Mouse (Mus musculus): Measurements from ENCODE around the gene Ptcd1. TPM values are rescaled to one million over a fixed set of nuclear protein-coding genes. Genes with fewer than 3 reads are reported as not detected.
"Not testable (repeated sequence)": the region's sequence is repeated elsewhere in the genome, so short reads cannot be mapped to it uniquely, and the experiment has no call there.

The Ptcd1 gene
- polyA plus RNA-seq, 1 experiment: 18.5 TPM

DNA sequence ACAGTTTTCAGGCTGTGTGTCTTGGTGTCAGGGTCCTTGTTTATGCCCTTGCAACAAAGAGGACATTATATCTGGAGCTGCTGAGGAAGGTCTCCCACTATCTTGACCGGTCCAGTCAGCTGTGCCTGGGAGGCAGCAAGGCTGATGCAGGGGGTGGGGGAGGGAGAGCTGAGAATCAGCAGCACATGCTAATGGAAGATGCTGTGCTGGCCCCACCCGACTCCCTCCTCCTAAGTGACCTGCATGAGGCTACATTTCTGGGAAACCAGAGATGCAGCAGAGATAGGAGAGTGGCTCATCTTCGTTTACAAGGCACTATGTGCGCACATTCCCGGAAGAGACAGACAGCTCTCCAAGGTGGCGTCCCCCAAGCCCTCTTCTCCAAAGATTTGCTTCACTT, 56.5 kb downstream of the Ptcd1 start:
- H3K27ac ChIP-seq (ENCODE audit: insufficient read depth, low read length): no peak overlapping the region
- H3K4me3 ChIP-seq (ENCODE audit: insufficient read depth, low read length): no peak overlapping the region
- TF ChIP-seq POLR2A (IDR thresholded peaks at IDR 0.05; ENCODE audit: extremely low read depth, insufficient read depth, low read length) (no peak), CTCF (IDR thresholded peaks at IDR 0.05; ENCODE audit: extremely low read depth, insufficient read depth, low read length) (no peak)

DNA sequence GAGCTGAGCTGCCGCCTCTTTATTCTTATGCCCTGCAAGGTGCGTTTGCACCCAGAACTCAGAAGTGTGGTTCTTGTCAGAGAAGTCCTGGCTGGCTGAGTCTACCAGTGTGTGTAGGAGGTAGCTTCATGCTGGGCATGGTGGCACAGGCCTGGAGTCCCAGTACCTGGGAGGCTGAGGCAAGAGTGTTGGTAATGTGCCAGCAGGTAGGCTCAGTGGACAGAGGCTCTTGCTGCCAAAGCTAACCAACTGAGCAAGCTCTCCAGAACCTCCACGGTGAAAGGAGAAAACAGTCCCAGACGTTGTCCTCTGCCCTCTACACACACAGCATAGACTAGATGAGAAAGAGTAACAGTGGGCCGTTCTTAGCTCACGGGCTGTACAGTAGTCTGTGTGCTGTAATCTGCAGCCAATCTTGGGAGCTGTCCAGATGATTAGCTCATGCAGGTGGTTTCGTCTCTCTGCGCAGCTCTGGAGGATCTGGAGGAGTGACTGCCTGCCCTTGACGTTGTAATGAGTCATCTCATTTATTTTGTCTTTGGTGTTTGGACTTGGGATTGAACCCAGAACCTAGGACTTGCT, 61.1 kb downstream of the Ptcd1 start:
- Histone ChIP-seq H3K4me3 (ENCODE audit: insufficient read depth, low read length) (no peak overlapping the region), H3K27ac (ENCODE audit: insufficient read depth, low read length) (0 out of 2 replicates have a peak overlapping the region, but pooled peaks have one; percentile 32), H3K4me1 (ENCODE audit: control insufficient read depth, insufficient read depth, low read length) (0 out of 2 replicates have a peak, but pooled peaks cover 2% of the 10 kb centered on the region)
- TF ChIP-seq CTCF (IDR thresholded peaks at IDR 0.05; ENCODE audit: extremely low read depth, insufficient read depth, low read length) (no peak), POLR2A (IDR thresholded peaks at IDR 0.05; ENCODE audit: extremely low read depth, insufficient read depth, low read length) (no peak)

More for the DNA sequence above, 56.5 kb downstream of the Ptcd1 start:
- H3K4me1 ChIP-seq (ENCODE audit: control insufficient read depth, insufficient read depth, low read length): 0 out of 2 replicates have a peak, but pooled peaks cover 2% of the 10 kb centered on the region

DNA sequence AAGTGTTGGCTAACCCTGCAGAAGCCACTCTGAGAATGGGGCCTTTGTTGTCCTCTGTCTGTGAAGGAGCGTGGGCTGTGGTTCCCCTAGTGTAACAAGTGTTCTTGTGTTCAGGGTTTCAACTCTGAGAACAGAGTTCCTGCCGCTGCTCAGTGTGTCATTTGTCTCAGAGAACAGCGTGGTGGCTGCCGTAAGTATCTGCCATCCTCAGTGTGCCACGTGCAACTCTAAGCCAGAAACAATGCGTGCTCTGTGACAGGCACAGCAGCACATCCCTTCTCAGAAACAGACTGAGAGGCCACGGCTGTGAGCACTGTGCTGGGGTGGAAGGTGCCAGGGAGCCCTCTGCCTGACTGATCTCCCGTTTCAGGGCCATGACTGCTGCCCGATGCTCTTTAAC, 62.6 kb downstream of the Ptcd1 start:
- peak overlapping the region; percentile 79 for H3K27ac ChIP-seq (ENCODE audit: insufficient read depth, low read length)
- 0 out of 2 replicates have a peak, but pooled peaks cover 2% of the 10 kb centered on the region for H3K4me1 ChIP-seq (ENCODE audit: control insufficient read depth, insufficient read depth, low read length)
- H3K4me3 ChIP-seq (ENCODE audit: insufficient read depth, low read length): no peak overlapping the region
- no peak for TF ChIP-seq CTCF (IDR thresholded peaks at IDR 0.05; ENCODE audit: extremely low read depth, insufficient read depth, low read length)
- TF ChIP-seq POLR2A (IDR thresholded peaks at IDR 0.05; ENCODE audit: extremely low read depth, insufficient read depth, low read length): peak; percentile 31; the same call in 1 of the 2 replicates

DNA sequence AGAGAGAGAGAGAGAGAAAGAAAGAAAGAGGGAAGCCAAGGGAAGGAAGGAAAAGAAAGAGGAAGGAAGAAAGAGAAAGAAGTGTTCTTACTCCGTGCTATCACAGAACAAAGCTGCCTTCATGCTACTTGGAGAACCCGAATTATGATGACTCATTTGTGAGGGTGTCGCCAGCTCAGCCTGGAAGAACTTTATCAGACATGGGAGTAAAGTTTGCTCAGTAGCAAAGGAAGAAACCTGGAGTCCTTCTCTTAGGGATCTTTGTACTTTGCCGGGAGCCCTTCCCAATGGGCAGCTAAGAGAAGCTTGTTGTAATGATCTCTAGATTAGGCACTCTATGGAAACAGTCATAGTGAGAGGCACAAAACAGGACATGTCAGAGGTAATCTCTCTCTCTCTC, 64.2 kb downstream of the Ptcd1 start:
- Histone ChIP-seq H3K4me1 (ENCODE audit: control insufficient read depth, insufficient read depth, low read length) (0 out of 2 replicates have a peak, but pooled peaks cover 2% of the 10 kb centered on the region), H3K27ac (ENCODE audit: insufficient read depth, low read length) (no peak overlapping the region), H3K4me3 (ENCODE audit: insufficient read depth, low read length) (no peak overlapping the region)
- no peak for TF ChIP-seq CTCF (IDR thresholded peaks at IDR 0.05; ENCODE audit: extremely low read depth, insufficient read depth, low read length)
- TF ChIP-seq POLR2A (IDR thresholded peaks at IDR 0.05; ENCODE audit: extremely low read depth, insufficient read depth, low read length): no peak

DNA sequence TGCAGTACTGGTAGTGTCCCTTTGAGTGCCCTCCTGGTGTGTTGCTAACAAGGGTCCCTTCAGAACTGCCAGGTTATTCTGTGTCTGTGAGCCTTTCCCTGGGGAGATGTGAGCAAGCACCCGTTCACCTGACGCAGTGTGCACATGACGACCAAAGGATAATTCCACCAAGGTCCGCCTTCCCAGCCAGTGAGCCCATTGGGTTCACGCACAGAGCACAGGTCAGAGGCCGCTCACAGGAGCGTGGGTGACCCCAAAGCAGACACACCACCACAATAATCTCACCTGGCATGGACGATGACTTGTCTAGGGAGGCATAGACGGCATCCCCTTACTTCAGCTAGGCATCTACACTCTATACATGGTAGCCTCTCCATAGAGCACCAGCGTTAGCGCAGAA, 65.5 kb downstream of the Ptcd1 start:
- not testable (repeated sequence) for H3K4me3 ChIP-seq (ENCODE audit: insufficient read depth, low read length); H3K4me1 ChIP-seq (ENCODE audit: control insufficient read depth, insufficient read depth, low read length); H3K27ac ChIP-seq (ENCODE audit: insufficient read depth, low read length)

DNA sequence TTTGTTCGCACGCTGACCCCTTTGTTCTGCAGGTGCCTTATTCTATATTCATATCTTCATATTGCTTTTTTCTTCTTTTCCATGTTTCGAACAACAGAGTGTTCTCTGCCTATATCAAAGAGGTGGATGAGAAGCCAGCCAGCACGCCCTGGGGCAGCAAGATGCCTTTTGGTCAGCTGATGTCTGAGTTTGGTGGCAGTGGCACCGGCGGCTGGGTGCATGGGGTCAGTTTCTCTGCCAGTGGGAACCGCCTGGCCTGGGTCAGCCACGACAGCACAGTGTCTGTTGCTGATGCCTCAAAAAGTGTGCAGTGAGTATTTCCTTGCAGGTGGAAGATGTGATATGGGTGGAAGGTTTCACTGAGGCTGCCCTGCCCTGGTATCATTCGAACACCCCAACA, 65.9 kb downstream of the Ptcd1 start:
- H3K27ac ChIP-seq (ENCODE audit: insufficient read depth, low read length): no peak overlapping the region
- H3K4me3 ChIP-seq (ENCODE audit: insufficient read depth, low read length): no peak overlapping the region
- 0 out of 2 replicates have a peak, but pooled peaks cover 2% of the 10 kb centered on the region for H3K4me1 ChIP-seq (ENCODE audit: control insufficient read depth, insufficient read depth, low read length)
- TF ChIP-seq CTCF (IDR thresholded peaks at IDR 0.05; ENCODE audit: extremely low read depth, insufficient read depth, low read length): no peak
- no peak for TF ChIP-seq POLR2A (IDR thresholded peaks at IDR 0.05; ENCODE audit: extremely low read depth, insufficient read depth, low read length)

DNA sequence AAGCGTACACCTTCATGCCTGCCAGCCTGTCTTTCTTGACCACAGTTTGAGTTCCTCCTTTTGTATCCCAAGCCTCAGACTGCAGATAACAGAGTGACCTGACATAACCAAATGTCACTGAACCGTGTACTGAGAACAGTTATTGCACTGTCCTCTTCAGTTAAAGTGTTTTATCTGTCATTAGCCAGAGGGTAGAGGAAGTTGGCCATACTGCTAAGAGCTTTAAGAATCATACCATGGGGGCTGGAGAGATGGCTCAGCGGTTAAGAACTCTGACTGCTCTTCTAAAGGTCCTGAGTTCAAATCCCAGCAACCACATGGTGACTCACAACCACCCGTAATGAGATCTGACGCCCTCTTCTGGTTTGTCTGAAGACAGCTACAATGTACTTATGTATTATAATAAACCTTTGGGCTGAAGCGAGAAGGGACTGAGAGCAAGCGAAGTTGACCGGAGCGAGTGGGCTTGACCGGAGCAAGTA, 68.5 kb downstream of the Ptcd1 start:
- Histone ChIP-seq H3K27ac (ENCODE audit: insufficient read depth, low read length) (no peak overlapping the region), H3K4me1 (ENCODE audit: control insufficient read depth, insufficient read depth, low read length) (no peaks in the 10 kb centered on the region), H3K4me3 (ENCODE audit: insufficient read depth, low read length) (no peak overlapping the region)
- TF ChIP-seq CTCF (IDR thresholded peaks at IDR 0.05; ENCODE audit: extremely low read depth, insufficient read depth, low read length): no peak
- TF ChIP-seq POLR2A (IDR thresholded peaks at IDR 0.05; ENCODE audit: extremely low read depth, insufficient read depth, low read length): no peak

Other genes starting within 250 kb of the Ptcd1 start
- 33.8 and 34.0 TPM in 2 replicates for gene Smurf1, start 201.3 kb downstream of the Ptcd1 start, polyA plus RNA-seq (2012; rRNA removed)
- not detected in 2 replicates for gene Gm4871, start 134.4 kb downstream of the Ptcd1 start, polyA plus RNA-seq (2012; rRNA removed)
- not detected in 2 replicates for gene 1700018F24Rik, start 124.1 kb downstream of the Ptcd1 start, polyA plus RNA-seq (2012; rRNA removed)
- 253 and 254 TPM in 2 replicates for gene Arpc1a, start 83.3 kb downstream of the Ptcd1 start, polyA plus RNA-seq (2012; rRNA removed)
- gene Kpna7, start 83.1 kb downstream of the Ptcd1 start, polyA plus RNA-seq (2012; rRNA removed): not detected in 2 replicates
- 74.5 and 84.6 TPM in 2 replicates for gene Arpc1b, start 52.9 kb downstream of the Ptcd1 start, polyA plus RNA-seq (2012; rRNA removed)
- 74.2 and 92.2 TPM in 2 replicates for gene Pdap1, start 26.9 kb downstream of the Ptcd1 start, polyA plus RNA-seq (2012; rRNA removed)
- gene Bud31, start 26.7 kb downstream of the Ptcd1 start, polyA plus RNA-seq (2012; rRNA removed): 104 and 105 TPM in 2 replicates
- 39.1 and 43.0 TPM in 2 replicates for gene Cpsf4, start 105 bp upstream of the Ptcd1 start, polyA plus RNA-seq (2012; rRNA removed)
- gene Atp5j2, start 25.0 kb upstream of the Ptcd1 start, polyA plus RNA-seq (2012; rRNA removed): 380 and 392 TPM in 2 replicates
- 8.5 and 9.8 TPM in 2 replicates for gene Zkscan14, start 34.8 kb upstream of the Ptcd1 start, polyA plus RNA-seq (2012; rRNA removed)
- gene Zkscan5, start 37.5 kb upstream of the Ptcd1 start, polyA plus RNA-seq (2012; rRNA removed): 9.3 and 10.0 TPM in 2 replicates
- gene Zfp655, start 64.6 kb upstream of the Ptcd1 start, polyA plus RNA-seq (2012; rRNA removed): 21.7 and 22.9 TPM in 2 replicates
- 15.1 and 15.8 TPM in 2 replicates for gene Zscan25, start 113.4 kb upstream of the Ptcd1 start, polyA plus RNA-seq (2012; rRNA removed)
- gene Cyp3a57, start 178.2 kb upstream of the Ptcd1 start, polyA plus RNA-seq (2012; rRNA removed): 0.04 and 0.06 TPM in 2 replicates

Data from cortical plate, adult 2 months (tissue).